Mouse (Mus musculus) neural tube, embryonic 11.5 days (tissue): ENCODE results near the gene Rogdi. TPM values are rescaled to one million over a fixed set of nuclear protein-coding genes. Genes with fewer than 3 reads are reported as not detected.

Experiments used
- ATAC-seq: fragments of 200-750 bp; cut with Nextera tagmentation; 2 replicates; pipeline ENCODE4 v1.8.0; 2017; ENCODE audit warnings: moderate number of reproducible peaks, mild to moderate bottlenecking, moderate TSS enrichment, moderate library complexity; ENCODE audit not compliant: insufficient read depth, low FRiP score, low TSS enrichment
- DNase-seq: peaks from one replicate; pipeline ENCODE4 v3.0.0-alpha.2; 2015; ENCODE audit warnings: low spot score
- H3K27ac ChIP-seq: fragments of 300-500 bp; sonication (generic); 2 replicates; pipeline ENCODE4 v1.5.1; 2014; ENCODE audit warnings: low read depth, mild to moderate bottlenecking, low read length
- H3K27me3 ChIP-seq: fragments of 300-500 bp; sonication (generic); 2 replicates; pipeline ENCODE4 v1.6.1; 2014; ENCODE audit warnings: mild to moderate bottlenecking, low read length, mixed read lengths; ENCODE audit not compliant: control insufficient read depth, insufficient read depth
- H3K36me3 ChIP-seq: fragments of 300-500 bp; sonication (generic); 2 replicates; pipeline ENCODE4 v1.6.1; 2014; ENCODE audit warnings: mild to moderate bottlenecking, low read length, moderate library complexity, mixed read lengths; ENCODE audit not compliant: control insufficient read depth, insufficient read depth
- H3K4me1 ChIP-seq: fragments of 300-500 bp; sonication (generic); 2 replicates; pipeline ENCODE4 v1.6.1; 2014; ENCODE audit warnings: low read length, mixed read lengths; ENCODE audit not compliant: control insufficient read depth, insufficient read depth
- H3K4me2 ChIP-seq: fragments of 300-500 bp; sonication (generic); 2 replicates; pipeline ENCODE4 v1.6.1; 2014; ENCODE audit warnings: low read depth, mild to moderate bottlenecking, moderate library complexity
- H3K4me3 ChIP-seq: fragments of 300-500 bp; sonication (generic); 2 replicates; pipeline ENCODE4 v1.5.1; 2014; ENCODE audit warnings: low read depth, low read length
- H3K9ac ChIP-seq: fragments of 300-500 bp; sonication (generic); 2 replicates; pipeline ENCODE4 v1.6.1; 2014; ENCODE audit warnings: mild to moderate bottlenecking, low read length
- H3K9me3 ChIP-seq: fragments of 300-500 bp; sonication (generic); 2 replicates; pipeline ENCODE4 v1.6.1; 2016; ENCODE audit warnings: low read length; ENCODE audit not compliant: control insufficient read depth
- WGBS: fragments of 180-500 bp; shearing (Covaris S2); extraction: QIAGEN DNeasy Blood & Tissue Kit; methylation state at CpG from one replicate; pipeline ENCODE4 v1.1.7; 2014; 5-methylcytosine and 5-hydroxymethylcytosine counted together
- polyA plus RNA-seq: library from polyadenylated mRNA; unstranded; fragments of >200 nt; fragmentation: Nextera tagmentation; extraction: Ambion mirVana; gene quantifications from 2 replicates; pipeline ENCODE4 v1.2.1, GENCODE M21; 2014

The Rogdi gene
- polyA plus RNA-seq, 1 experiment from 2014 or later: 83.0 TPM

DNA sequence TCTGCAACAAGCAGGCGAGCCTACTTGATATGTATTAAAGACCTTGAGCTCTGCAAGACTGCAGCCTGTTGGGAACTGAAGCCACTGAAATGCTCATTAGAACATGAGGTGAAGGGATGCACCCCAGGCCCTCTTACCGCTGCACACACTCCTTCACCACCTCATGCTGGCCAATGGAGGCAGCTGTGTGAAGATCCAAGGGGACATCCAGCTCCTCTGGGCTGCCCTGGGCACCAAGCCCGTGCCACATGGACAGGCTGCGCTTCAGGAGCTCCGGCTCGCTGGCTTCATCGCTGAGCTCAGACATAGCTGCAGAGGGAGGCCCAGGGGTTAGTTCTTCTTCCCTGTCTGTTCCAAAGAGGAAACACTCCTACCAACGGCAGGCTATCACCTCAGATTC lies 53.1 kb downstream of the Rogdi start:
- no peak overlapping the region for H3K4me2 ChIP-seq
- no peak overlapping the region for H3K9ac ChIP-seq
- no peak overlapping the region for H3K4me3 ChIP-seq
- no peaks in the 10 kb centered on the region for H3K27me3 ChIP-seq
- H3K4me1 ChIP-seq: peaks cover 5% of the 10 kb centered on the region; the same call in 1 of the 2 replicates
- H3K36me3 ChIP-seq: 0 out of 2 replicates have a peak, but pooled peaks cover 6% of the 10 kb centered on the region
- ATAC-seq (no peak), DNase-seq (no peak)
- WGBS: 93% methylated on average over 8 of the region's 8 CpGs
- H3K9me3 ChIP-seq: no peaks in the 10 kb centered on the region
- no peak overlapping the region for H3K27ac ChIP-seq

Other genes starting within 250 kb of the Rogdi start
- gene Cdip1, start 223.3 kb downstream of the Rogdi start, polyA plus RNA-seq: 102 and 104 TPM in 2 replicates
- gene 4930562C15Rik, start 178.1 kb downstream of the Rogdi start, polyA plus RNA-seq: 0.20 and 0.38 TPM in 2 replicates
- gene Ubald1, start 133.2 kb downstream of the Rogdi start, polyA plus RNA-seq: 35.3 and 38.4 TPM in 2 replicates
- gene Mgrn1, start 127.3 kb downstream of the Rogdi start, polyA plus RNA-seq: 81.6 and 85.5 TPM in 2 replicates
- gene Nudt16l1, start 74.8 kb downstream of the Rogdi start, polyA plus RNA-seq: 140 and 141 TPM in 2 replicates
- gene Anks3, start 49.3 kb downstream of the Rogdi start, polyA plus RNA-seq: 42.4 and 44.9 TPM in 2 replicates
- not detected in 2 replicates for gene Sept12, start 15.7 kb downstream of the Rogdi start, polyA plus RNA-seq
- gene Smim22, start 6.3 kb downstream of the Rogdi start, polyA plus RNA-seq: 1.4 TPM in 1 of 2 replicates, not detected in the other
- 178 and 199 TPM in 2 replicates for gene Glyr1, start 36.3 kb upstream of the Rogdi start, polyA plus RNA-seq
- gene Ubn1, start 36.5 kb upstream of the Rogdi start, polyA plus RNA-seq: 22.6 and 24.5 TPM in 2 replicates
- gene Ppl, start 118.9 kb upstream of the Rogdi start, polyA plus RNA-seq: 1.1 TPM in 2 replicates
- 0.58 and 0.81 TPM in 2 replicates for gene Sec14l5, start 133.6 kb upstream of the Rogdi start, polyA plus RNA-seq
- 13.6 and 16.9 TPM in 2 replicates for gene Nagpa, start 190.5 kb upstream of the Rogdi start, polyA plus RNA-seq
- 5.2 and 6.5 TPM in 2 replicates for gene AU021092, start 208.7 kb upstream of the Rogdi start, polyA plus RNA-seq
- gene Alg1, start 220.1 kb upstream of the Rogdi start, polyA plus RNA-seq: 26.1 and 26.9 TPM in 2 replicates
- 10.6 and 15.2 TPM in 2 replicates for gene Eef2kmt, start 242.4 kb upstream of the Rogdi start, polyA plus RNA-seq